Mouse (Mus musculus): ENCODE results near the gene Bnc2. TPM values are rescaled to one million over a fixed set of nuclear protein-coding genes. Genes with fewer than 3 reads are reported as not detected.

The Bnc2 gene
- polyA plus RNA-seq, 2 experiments = 24.3 to 25.7 TPM

- H3K9ac ChIP-seq (ENCODE audit: low read depth, low read length, severe bottlenecking) = no peak overlapping the region
- WGBS = 91% methylated on average over 5 of the region's 5 CpGs
- no peak overlapping the region for H3K4me3 ChIP-seq (replicated peaks; ENCODE audit: low read length)
- H3K4me2 ChIP-seq (replicated peaks; ENCODE audit: low read depth, low read length, severe bottlenecking) = no peak overlapping the region
- TF ChIP-seq POLR2A (IDR thresholded peaks at IDR 0.05; ENCODE audit: borderline replicate concordance, extremely low read depth, insufficient read depth, insufficient read length) = no peak
- no peaks in the 10 kb centered on the region for H3K27me3 ChIP-seq (ENCODE audit: control insufficient read depth, insufficient read depth, low read length)
- ATAC-seq (ENCODE audit: low FRiP score, low read depth) (no peak), DNase-seq (ENCODE audit: low spot score) (no peak)
- no peak overlapping the region for H3K27ac ChIP-seq (replicated peaks; ENCODE audit: low read depth, low read length)
- no peaks in the 10 kb centered on the region for H3K4me1 ChIP-seq (ENCODE audit: control insufficient read depth, insufficient read depth, low read length)
- peaks cover 16% of the 10 kb centered on the region for H3K36me3 ChIP-seq (ENCODE audit: control insufficient read depth, insufficient read depth, low read length)
- no peaks in the 10 kb centered on the region for H3K9me3 ChIP-seq (ENCODE audit: control insufficient read depth, low read length)
Observed at GRCm38 (mm10) chr4:84388991-84389390, 286.1 kb downstream of the Bnc2 start.

GRCm38 (mm10) chr4:84385156-84385555 is 289.9 kb downstream of the Bnc2 start:
- no peak overlapping the region for H3K27ac ChIP-seq (replicated peaks; ENCODE audit: low read depth, low read length)
- H3K36me3 ChIP-seq (ENCODE audit: control insufficient read depth, insufficient read depth, low read length) = peaks cover 7% of the 10 kb centered on the region; the same call in 1 of the 2 replicates
- H3K27me3 ChIP-seq (ENCODE audit: control insufficient read depth, insufficient read depth, low read length) = no peaks in the 10 kb centered on the region
- H3K4me2 ChIP-seq (replicated peaks; ENCODE audit: low read depth, low read length, severe bottlenecking) = no peak overlapping the region
- ATAC-seq (ENCODE audit: low FRiP score, low read depth) (no peak), DNase-seq (ENCODE audit: low spot score) (no peak)
- 0 out of 2 replicates have a peak, but pooled peaks cover 3% of the 10 kb centered on the region for H3K4me1 ChIP-seq (ENCODE audit: control insufficient read depth, insufficient read depth, low read length)
- no peaks in the 10 kb centered on the region for H3K9me3 ChIP-seq (ENCODE audit: control insufficient read depth, low read length)
- no peak overlapping the region for H3K4me3 ChIP-seq (replicated peaks; ENCODE audit: low read length)
- H3K9ac ChIP-seq (ENCODE audit: low read depth, low read length, severe bottlenecking) = no peak overlapping the region
- 80% methylated on average over 1 of the region's 1 CpGs for WGBS
- no peak for TF ChIP-seq POLR2A (IDR thresholded peaks at IDR 0.05; ENCODE audit: borderline replicate concordance, extremely low read depth, insufficient read depth, insufficient read length)

- ATAC-seq (ENCODE audit: low FRiP score, low read depth) (no peak), DNase-seq (ENCODE audit: low spot score) (no peak)
- H3K9ac ChIP-seq (ENCODE audit: low read depth, low read length, severe bottlenecking) = no peak overlapping the region
- H3K4me1 ChIP-seq (ENCODE audit: control insufficient read depth, insufficient read depth, low read length) = 0 out of 2 replicates have a peak, but pooled peaks cover 16% of the 10 kb centered on the region
- 43% methylated on average over 6 of the region's 6 CpGs for WGBS
- H3K36me3 ChIP-seq (ENCODE audit: control insufficient read depth, insufficient read depth, low read length) = no peaks in the 10 kb centered on the region
- TF ChIP-seq POLR2A (IDR thresholded peaks at IDR 0.05; ENCODE audit: borderline replicate concordance, extremely low read depth, insufficient read depth, insufficient read length) = no peak
- H3K9me3 ChIP-seq (ENCODE audit: control insufficient read depth, low read length) = no peaks in the 10 kb centered on the region
- H3K27me3 ChIP-seq (ENCODE audit: control insufficient read depth, insufficient read depth, low read length) = no peaks in the 10 kb centered on the region
- no peak overlapping the region for H3K27ac ChIP-seq (replicated peaks; ENCODE audit: low read depth, low read length)
- no peak overlapping the region for H3K4me2 ChIP-seq (replicated peaks; ENCODE audit: low read depth, low read length, severe bottlenecking)
- no peak overlapping the region for H3K4me3 ChIP-seq (replicated peaks; ENCODE audit: low read length)
Observed at GRCm38 (mm10) chr4:84379289-84379688, 295.8 kb downstream of the Bnc2 start.

GRCm38 (mm10) chr4:84377513-84377912 is 297.6 kb downstream of the Bnc2 start:
- Histone ChIP-seq H3K36me3 (ENCODE audit: control insufficient read depth, insufficient read depth, low read length) (no peaks in the 10 kb centered on the region), H3K4me2 (replicated peaks; ENCODE audit: low read depth, low read length, severe bottlenecking) (no peak overlapping the region), H3K27me3 (ENCODE audit: control insufficient read depth, insufficient read depth, low read length) (no peaks in the 10 kb centered on the region), H3K4me3 (replicated peaks; ENCODE audit: low read length) (no peak overlapping the region), H3K27ac (replicated peaks; ENCODE audit: low read depth, low read length) (no peak overlapping the region), H3K9me3 (ENCODE audit: control insufficient read depth, low read length) (no peaks in the 10 kb centered on the region), H3K9ac (ENCODE audit: low read depth, low read length, severe bottlenecking) (no peak overlapping the region), H3K4me1 (ENCODE audit: control insufficient read depth, insufficient read depth, low read length) (0 out of 2 replicates have a peak, but pooled peaks cover 16% of the 10 kb centered on the region)
- 81% methylated on average over 5 of the region's 5 CpGs for WGBS
- DNase-seq (ENCODE audit: low spot score) (no peak), ATAC-seq (ENCODE audit: low FRiP score, low read depth) (no peak)
- no peak for TF ChIP-seq POLR2A (IDR thresholded peaks at IDR 0.05; ENCODE audit: borderline replicate concordance, extremely low read depth, insufficient read depth, insufficient read length)

GRCm38 (mm10) chr4:84362337-84362823 is 312.7 kb downstream of the Bnc2 start:
- H3K27ac ChIP-seq (replicated peaks; ENCODE audit: low read depth, low read length) = peak overlapping the region; percentile 77

More at GRCm38 (mm10) chr4:84362337-84362823, 312.7 kb downstream of the Bnc2 start:
- no peaks in the 10 kb centered on the region for H3K36me3 ChIP-seq (ENCODE audit: control insufficient read depth, insufficient read depth, low read length)
- 10% methylated on average over 8 of the region's 8 CpGs for WGBS
- peak overlapping the region; percentile 13; the same call in 1 of the 2 replicates for H3K4me2 ChIP-seq (replicated peaks; ENCODE audit: low read depth, low read length, severe bottlenecking)
- TF ChIP-seq POLR2A (IDR thresholded peaks at IDR 0.05; ENCODE audit: borderline replicate concordance, extremely low read depth, insufficient read depth, insufficient read length) = no peak
- ATAC-seq (ENCODE audit: low FRiP score, low read depth) = peak; percentile 78
- H3K9ac ChIP-seq (ENCODE audit: low read depth, low read length, severe bottlenecking) = no peak overlapping the region
- peaks cover 35% of the 10 kb centered on the region for H3K4me1 ChIP-seq (ENCODE audit: control insufficient read depth, insufficient read depth, low read length)
- no peak overlapping the region for H3K4me3 ChIP-seq (replicated peaks; ENCODE audit: low read length)
- H3K9me3 ChIP-seq (ENCODE audit: control insufficient read depth, low read length) = no peaks in the 10 kb centered on the region
- DNase-seq (ENCODE audit: low spot score) = peak; percentile 86
- H3K27me3 ChIP-seq (ENCODE audit: control insufficient read depth, insufficient read depth, low read length) = no peaks in the 10 kb centered on the region

All from limb, embryonic 14.5 days (tissue).